Mouse (Mus musculus) hindbrain, embryonic 16.5 days (tissue): Measurements from ENCODE around the gene Fbxw14. TPM values are rescaled to one million over a fixed set of nuclear protein-coding genes. Genes with fewer than 3 reads are reported as not detected.
"Not testable (repeated sequence)": the region's sequence is repeated elsewhere in the genome, so short reads cannot be mapped to it uniquely, and the experiment has no call there.

Experiments
- ATAC-seq: fragments of 200-750 bp; cut with Nextera tagmentation; 2 replicates; pipeline ENCODE4 v1.8.0; 2017; ENCODE audit warnings: moderate TSS enrichment, moderate library complexity
- H3K27ac ChIP-seq: fragments of 300-500 bp; sonication (generic); 2 replicates; pipeline ENCODE4 v1.5.1; 2014; ENCODE audit warnings: low read depth, mild to moderate bottlenecking, control low read depth, low read length, moderate library complexity
- H3K27me3 ChIP-seq: fragments of 300-500 bp; sonication (generic); replicated peaks from 2 replicates; pipeline ENCODE4 v1.6.1; 2014; ENCODE audit warnings: low read length; ENCODE audit not compliant: control insufficient read depth, insufficient read depth
- H3K36me3 ChIP-seq: fragments of 300-500 bp; sonication (generic); 2 replicates; pipeline ENCODE4 v1.6.1; 2014; ENCODE audit warnings: mild to moderate bottlenecking, low read length, moderate library complexity, mixed read lengths; ENCODE audit not compliant: control insufficient read depth, insufficient read depth
- H3K4me1 ChIP-seq: fragments of 300-500 bp; sonication (generic); 2 replicates; pipeline ENCODE4 v1.6.1; 2014; ENCODE audit warnings: low read depth, low read length; ENCODE audit not compliant: control insufficient read depth, insufficient read depth
- H3K4me2 ChIP-seq: fragments of 300-500 bp; sonication (generic); 2 replicates; pipeline ENCODE4 v1.6.1; 2014; ENCODE audit warnings: mild to moderate bottlenecking, low read length, control low read depth, moderate library complexity
- H3K4me3 ChIP-seq: fragments of 300-500 bp; sonication (generic); 2 replicates; pipeline ENCODE4 v1.5.1; 2014; ENCODE audit warnings: mild to moderate bottlenecking, low read length, control low read depth, moderate library complexity
- H3K9ac ChIP-seq: fragments of 300-500 bp; sonication (generic); 2 replicates; pipeline ENCODE4 v1.6.1; 2014; ENCODE audit warnings: low read depth, mild to moderate bottlenecking, control low read depth, low read length, moderate library complexity
- H3K9me3 ChIP-seq: fragments of 300-500 bp; sonication (generic); 2 replicates; pipeline ENCODE4 v1.6.1; 2014; ENCODE audit warnings: mild to moderate bottlenecking, low read length, moderate library complexity; ENCODE audit not compliant: control insufficient read depth
- WGBS: fragments of 180-500 bp; shearing (Covaris S2); extraction: QIAGEN DNeasy Blood & Tissue Kit; methylation state at CpG from one replicate; pipeline ENCODE4 v1.1.7; 2014; 5-methylcytosine and 5-hydroxymethylcytosine counted together
- polyA plus RNA-seq: library from polyadenylated mRNA; unstranded; fragments of >200 nt; fragmentation: Nextera tagmentation; extraction: Ambion mirVana; gene quantifications from 2 replicates; pipeline ENCODE4 v1.2.1, GENCODE M21; 2015

Gene Fbxw14
- not detected in 2 replicates for polyA plus RNA-seq

- ATAC-seq, H3K9me3 ChIP-seq, H3K4me2 ChIP-seq, H3K4me3 ChIP-seq, H3K27ac ChIP-seq, H3K9ac ChIP-seq, H3K36me3 ChIP-seq, H3K27me3 ChIP-seq, H3K4me1 ChIP-seq: not testable (repeated sequence)
- no CpG with 5 or more reads among the region's 1 CpGs for WGBS
Observed at GRCm38 (mm10) chr9:109287576-109287975, at the start of gene Fbxw14. Fbxw14 (minus strand) TSS chr9:109287676.

GRCm38 (mm10) chr9:109263041-109263440 lies 24.4 kb downstream of the Fbxw14 start:
- WGBS, result 74% methylated on average over 2 of the region's 2 CpGs
- Histone ChIP-seq H3K4me2 (no peak overlapping the region), H3K9me3 (peaks cover 3% of the 10 kb centered on the region; the same call in 1 of the 2 replicates), H3K27ac (no peak overlapping the region), H3K9ac (no peak overlapping the region), H3K27me3 (no peaks in the 10 kb centered on the region), H3K4me3 (no peak overlapping the region), H3K4me1 (no peaks in the 10 kb centered on the region), H3K36me3 (no peaks in the 10 kb centered on the region)
- ATAC-seq, result no peak

DNA sequence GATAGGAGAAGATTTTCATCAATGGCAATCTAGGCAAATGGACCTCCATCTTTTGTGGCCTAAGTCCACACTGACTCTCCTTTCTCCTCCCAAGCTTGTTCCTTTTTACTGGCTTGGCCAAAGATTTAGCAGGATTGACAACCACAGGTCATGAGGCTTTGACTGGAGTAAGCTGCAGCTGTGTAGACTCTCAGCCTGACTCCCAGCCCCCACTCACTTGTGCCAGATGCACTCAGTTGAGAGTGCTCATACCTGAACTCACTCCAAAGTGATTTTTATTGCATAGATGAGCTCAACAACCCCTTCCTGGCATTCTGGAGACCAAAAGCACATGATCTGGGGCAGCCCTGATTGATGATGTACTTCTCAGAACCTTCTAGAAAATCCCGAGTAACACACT lies 52.8 kb downstream of the Fbxw14 start, which contains the start of gene Fbxw20:
Fbxw20 (minus strand) TSS at position 101 of the 400 bp plus-strand sequence.
- no peaks in the 10 kb centered on the region for H3K4me1 ChIP-seq
- H3K27ac ChIP-seq, result no peak within 1 kb of the TSS
- no peak for ATAC-seq
- H3K9me3 ChIP-seq, result no peaks in the 10 kb centered on the region
- WGBS, result 89% methylated on average over 1 of the region's 1 CpGs
- H3K9ac ChIP-seq, result no peak within 1 kb of the TSS
- H3K4me2 ChIP-seq, result no peak within 1 kb of the TSS
- H3K36me3 ChIP-seq, result no peaks in the 10 kb centered on the region
- no peak within 1 kb of the TSS for H3K4me3 ChIP-seq
- no peaks in the 10 kb centered on the region for H3K27me3 ChIP-seq

Other genes with a start within 250 kb of the Fbxw14 start
- 83.2 and 87.5 TPM in 2 replicates for gene Shisa5, start 249.1 kb downstream of the Fbxw14 start, polyA plus RNA-seq
- 13.6 and 14.2 TPM in 2 replicates for gene Trex1, start 227.9 kb downstream of the Fbxw14 start, polyA plus RNA-seq
- gene Atrip, start 213.6 kb downstream of the Fbxw14 start, polyA plus RNA-seq, result 30.0 and 31.8 TPM in 2 replicates
- 12.5 and 13.1 TPM in 2 replicates for gene Ccdc51, start 205.2 kb downstream of the Fbxw14 start, polyA plus RNA-seq
- gene Tma7, start 205.1 kb downstream of the Fbxw14 start, polyA plus RNA-seq, result 586 and 663 TPM in 2 replicates
- 12.6 and 18.2 TPM in 2 replicates for gene Plxnb1, start 192.3 kb downstream of the Fbxw14 start, polyA plus RNA-seq
- not detected in 2 replicates for gene Fbxw21, start 125.6 kb downstream of the Fbxw14 start, polyA plus RNA-seq
- not detected in 2 replicates for gene Fbxw13, start 91.7 kb downstream of the Fbxw14 start, polyA plus RNA-seq
- 0.10 TPM in 1 of 2 replicates, not detected in the other for gene Fbxw20, start 52.9 kb downstream of the Fbxw14 start, polyA plus RNA-seq
- not detected in 2 replicates for gene Fbxw28, start 52.0 kb upstream of the Fbxw14 start, polyA plus RNA-seq
- not detected in 2 replicates for gene Fbxw22, start 116.6 kb upstream of the Fbxw14 start, polyA plus RNA-seq
- not detected in 2 replicates for gene Fbxw16, start 161.5 kb upstream of the Fbxw14 start, polyA plus RNA-seq
- not detected in 2 replicates for gene Fbxw19, start 208.2 kb upstream of the Fbxw14 start, polyA plus RNA-seq